Mouse (Mus musculus) G1E (cell line): ENCODE results near the gene Ints11. TPM values are rescaled to one million over a fixed set of nuclear protein-coding genes. Genes with fewer than 3 reads are reported as not detected.

Experiments used
- ATAC-seq: 2 replicates; pipeline ENCODE4 v1.8.0; 2016; ENCODE audit warnings: mild to moderate bottlenecking; ENCODE audit not compliant: insufficient number of reproducible peaks, poor library complexity, low FRiP score, severe bottlenecking; ENCODE audit errors: extremely low read depth
- DNase-seq: peaks from one replicate; pipeline ENCODE4 v3.0.0; 2012; ENCODE audit warnings: low spot score
- H3K27me3 ChIP-seq: 2 replicates; pipeline ENCODE4 v1.6.1; 2012; ENCODE audit warnings: mild to moderate bottlenecking, low read length, inconsistent platforms; ENCODE audit not compliant: insufficient read depth
- H3K36me3 ChIP-seq: replicated peaks from 2 replicates; pipeline ENCODE3; 2012; ENCODE audit warnings: mild to moderate bottlenecking, inconsistent platforms
- H3K4me1 ChIP-seq: 2 replicates; pipeline ENCODE4 v1.6.1; 2012; ENCODE audit warnings: low read depth, low read length, inconsistent platforms, mixed read lengths; ENCODE audit not compliant: insufficient read depth
- H3K4me3 ChIP-seq: 2 replicates; pipeline ENCODE4 v1.5.1; 2012; ENCODE audit warnings: low read depth, mild to moderate bottlenecking, inconsistent platforms, low read length, moderate library complexity, mixed read lengths
- H3K9me3 ChIP-seq: replicated peaks from 2 replicates; pipeline ENCODE4 v1.6.1; 2012; ENCODE audit warnings: inconsistent platforms
- CTCF ChIP-seq: IDR thresholded peaks from 2 replicates; pipeline ENCODE4 v1.5.1; 2012; ENCODE audit warnings: low read depth, low read length, inconsistent platforms, mixed read lengths
- GATA1 ChIP-seq: IDR thresholded peaks from 2 replicates; pipeline ENCODE4 v1.6.1; 2012; ENCODE audit warnings: borderline replicate concordance, low read length, inconsistent platforms, mixed read lengths
- GATA2 ChIP-seq: IDR thresholded peaks from 2 replicates; pipeline ENCODE4 v1.6.1; 2012; ENCODE audit warnings: low read depth, low read length, inconsistent platforms, borderline replicate concordance
- POLR2AphosphoS5 ChIP-seq: IDR thresholded peaks from 2 replicates; pipeline ENCODE4 v1.6.1; 2012; ENCODE audit warnings: low read depth, low read length, inconsistent platforms; ENCODE audit not compliant: insufficient replicate concordance
- TAL1 ChIP-seq: conservative IDR thresholded peaks from 2 replicates; pipeline ENCODE4 v1.6.1; 2012; ENCODE audit warnings: low read depth, low read length, inconsistent platforms, mixed read lengths
- polyA plus RNA-seq: library from polyadenylated mRNA; stranded (reverse); fragments of >175 nt; gene quantifications from 2 replicates; pipeline ENCODE4 v1.2.3, GENCODE M21; 2012
- total RNA-seq, 2 experiments: library from RNA; stranded (forward) in 1 of 2; stranded (reverse) in 1 of 2; fragments of 200-1000 nt in 1 of 2; fragments of >200 nt in 1 of 2; fragmentation: Nextera tagmentation in 1 of 2; gene quantifications; 2 replicates each; pipeline ENCODE4 v1.2.3; 2014 to 2017

Gene Ints11
- total and polyA plus RNA-seq, 3 experiments = 21.7 to 43.5 (median 35.6) TPM

DNA sequence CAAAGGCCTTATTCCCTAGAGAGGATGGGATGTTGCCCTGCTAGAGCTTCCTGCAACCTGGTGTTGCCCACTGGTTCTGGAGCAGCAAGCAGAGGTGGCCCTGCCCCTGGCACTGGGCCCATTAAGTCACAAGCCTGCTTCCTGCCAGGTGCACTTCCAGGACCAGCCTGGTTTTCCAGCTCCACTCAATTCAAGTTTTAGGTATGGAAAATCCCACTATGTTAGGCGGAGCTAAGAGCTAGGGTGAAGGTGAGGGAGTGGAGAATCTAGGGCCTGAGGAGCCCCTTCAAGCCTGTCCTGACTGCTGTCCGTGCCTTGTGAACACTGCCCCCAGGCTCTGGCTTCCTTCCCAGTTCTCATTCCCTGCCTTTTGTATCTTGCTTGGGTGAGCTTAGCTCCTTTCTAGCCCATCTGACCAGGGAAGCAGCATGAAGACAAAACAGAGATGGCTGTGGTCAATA is 17.4 kb upstream of the Ints11 start:
- no peaks in the 10 kb centered on the region for H3K27me3 ChIP-seq
- peaks cover 86% of the 10 kb centered on the region for H3K36me3 ChIP-seq
- peaks cover 59% of the 10 kb centered on the region for H3K4me1 ChIP-seq
- H3K4me3 ChIP-seq = no peak overlapping the region
- DNase-seq (no peak), ATAC-seq (no peak)
- no peaks in the 10 kb centered on the region for H3K9me3 ChIP-seq
- TF ChIP-seq GATA1 = no peak
- no peak for TF ChIP-seq POLR2AphosphoS5
- TF ChIP-seq CTCF = no peak
- TF ChIP-seq TAL1 = no peak
- TF ChIP-seq GATA2 = no peak

DNA sequence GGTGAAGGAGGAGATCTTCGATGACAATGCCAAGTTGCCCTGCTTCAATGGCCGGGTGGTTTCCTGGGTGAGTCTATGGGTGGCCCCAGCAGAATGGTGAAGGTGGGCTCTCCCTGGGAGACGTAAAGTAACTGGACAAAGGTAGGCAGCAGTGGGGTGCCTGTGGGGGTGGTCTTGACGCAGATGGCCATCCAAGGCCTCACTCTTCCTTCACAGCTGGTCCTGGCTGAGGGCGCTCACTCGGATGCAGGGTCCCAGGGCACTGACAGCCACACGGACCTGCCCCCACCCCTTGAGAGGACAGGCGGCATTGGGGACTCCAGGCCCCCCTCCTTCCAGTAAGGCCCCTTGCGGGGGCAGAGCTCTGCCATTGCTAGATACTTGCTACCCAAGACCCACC is 15.9 kb upstream of the Ints11 start:
- TF ChIP-seq CTCF = no peak
- no peak for TF ChIP-seq GATA2
- TF ChIP-seq GATA1 = no peak
- no peak for TF ChIP-seq POLR2AphosphoS5
- TF ChIP-seq TAL1 = no peak
- DNase-seq (no peak), ATAC-seq (no peak)
- H3K4me3 ChIP-seq = no peak overlapping the region
- peaks cover 53% of the 10 kb centered on the region for H3K4me1 ChIP-seq
- H3K9me3 ChIP-seq = no peaks in the 10 kb centered on the region
- H3K27me3 ChIP-seq = no peaks in the 10 kb centered on the region
- peaks cover 100% of the 10 kb centered on the region for H3K36me3 ChIP-seq

DNA sequence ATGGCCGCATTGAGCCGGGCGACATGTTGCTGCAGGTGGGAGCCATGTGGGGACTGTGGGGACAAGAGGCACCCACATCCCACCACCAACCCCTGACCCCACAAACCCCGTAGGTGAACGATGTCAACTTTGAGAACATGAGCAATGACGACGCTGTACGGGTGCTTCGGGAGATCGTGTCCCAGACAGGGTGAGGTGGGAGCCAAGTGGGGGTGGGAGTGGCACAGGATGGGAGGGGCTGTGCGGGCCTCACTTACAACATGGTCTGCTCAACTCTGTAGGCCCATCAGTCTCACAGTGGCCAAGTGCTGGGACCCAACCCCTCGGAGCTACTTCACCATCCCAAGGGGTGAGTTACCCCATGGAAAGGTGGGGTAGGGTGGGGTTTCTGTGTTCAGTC is 14.4 kb upstream of the Ints11 start:
- TF ChIP-seq POLR2AphosphoS5 (no peak), GATA2 (no peak), TAL1 (no peak), GATA1 (no peak), CTCF (no peak)
- peaks cover 37% of the 10 kb centered on the region for H3K4me1 ChIP-seq
- no peaks in the 10 kb centered on the region for H3K27me3 ChIP-seq
- H3K9me3 ChIP-seq = no peaks in the 10 kb centered on the region
- H3K36me3 ChIP-seq = peaks cover 100% of the 10 kb centered on the region
- H3K4me3 ChIP-seq = no peak overlapping the region
- DNase-seq (no peak), ATAC-seq (no peak)

DNA sequence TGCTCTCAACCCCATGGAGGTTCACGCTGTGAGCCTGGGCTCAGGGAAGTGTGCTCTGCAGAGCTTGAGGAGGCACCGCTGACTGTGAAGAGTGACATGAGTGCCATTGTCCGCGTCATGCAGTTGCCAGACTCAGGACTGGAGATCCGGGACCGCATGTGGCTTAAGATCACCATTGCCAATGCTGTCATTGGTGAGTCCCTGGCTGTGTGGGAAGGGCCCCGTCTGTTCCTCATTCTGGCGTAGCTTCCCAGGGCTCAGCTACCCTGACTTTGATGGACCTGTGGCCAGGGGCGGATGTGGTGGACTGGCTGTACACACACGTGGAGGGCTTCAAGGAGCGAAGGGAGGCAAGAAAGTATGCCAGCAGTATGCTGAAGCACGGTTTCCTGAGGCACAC is 13.3 kb upstream of the Ints11 start:
- ATAC-seq (no peak), DNase-seq (no peak)
- Histone ChIP-seq H3K4me3 (no peak overlapping the region), H3K36me3 (peaks cover 100% of the 10 kb centered on the region), H3K27me3 (no peaks in the 10 kb centered on the region), H3K4me1 (peaks cover 28% of the 10 kb centered on the region), H3K9me3 (no peaks in the 10 kb centered on the region)
- no peak for TF ChIP-seq TAL1
- no peak for TF ChIP-seq GATA2

DNA sequence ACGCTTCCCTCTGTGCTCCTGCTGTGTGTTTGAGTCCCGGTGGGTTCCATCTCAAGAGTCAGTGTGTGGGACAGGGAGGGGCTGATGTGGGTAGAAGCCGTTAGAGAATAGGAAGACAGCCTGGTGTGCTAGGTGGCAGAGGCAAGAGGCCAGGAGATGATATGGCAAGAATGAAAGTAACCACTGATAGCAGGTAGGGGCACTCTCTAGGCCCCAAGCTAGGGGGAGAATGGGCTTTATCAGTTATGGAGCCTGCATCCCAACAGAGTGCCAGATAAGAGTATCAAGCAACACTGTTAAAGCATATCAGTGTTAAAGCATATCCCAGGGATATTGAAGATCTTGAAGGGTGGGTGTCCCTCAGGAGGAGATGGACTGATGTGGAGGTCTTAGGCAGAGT is 12.5 kb upstream of the Ints11 start:
- DNase-seq (no peak), ATAC-seq (no peak)
- H3K4me1 ChIP-seq = peaks cover 23% of the 10 kb centered on the region
- no peaks in the 10 kb centered on the region for H3K27me3 ChIP-seq
- no peaks in the 10 kb centered on the region for H3K9me3 ChIP-seq
- TF ChIP-seq POLR2AphosphoS5 = no peak
- peak overlapping the region; percentile 24; the same call in 1 of the 2 replicates for H3K4me3 ChIP-seq
- H3K36me3 ChIP-seq = peaks cover 100% of the 10 kb centered on the region

DNA sequence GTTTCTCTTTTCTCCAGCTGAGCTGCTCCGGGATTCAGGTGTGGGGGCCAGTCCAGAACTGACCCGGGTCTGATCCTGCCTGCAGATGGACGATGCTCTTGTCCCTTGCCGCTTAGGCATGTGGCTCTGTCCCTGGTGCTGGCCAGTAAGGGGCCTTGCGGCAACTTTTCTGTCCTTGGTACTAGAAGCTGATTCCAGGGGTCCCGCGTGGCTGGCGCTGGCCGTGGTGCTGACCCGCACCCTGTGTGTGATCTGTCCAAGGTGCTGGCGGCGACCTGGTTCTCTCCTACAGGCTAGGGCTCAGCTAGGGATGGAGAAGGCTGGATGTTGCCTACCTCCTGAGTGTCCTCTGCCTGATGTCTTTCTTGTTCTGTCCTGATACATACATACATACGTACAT is 10.0 kb upstream of the Ints11 start:
- Histone ChIP-seq H3K4me1 (peaks cover 22% of the 10 kb centered on the region), H3K4me3 (no peak overlapping the region), H3K36me3 (peaks cover 99% of the 10 kb centered on the region), H3K9me3 (no peaks in the 10 kb centered on the region), H3K27me3 (no peaks in the 10 kb centered on the region)
- TF ChIP-seq GATA1 (no peak), CTCF (no peak)
- ATAC-seq = no peak; the same call in 1 of the 2 replicates
- peak; percentile 60 for DNase-seq

DNA sequence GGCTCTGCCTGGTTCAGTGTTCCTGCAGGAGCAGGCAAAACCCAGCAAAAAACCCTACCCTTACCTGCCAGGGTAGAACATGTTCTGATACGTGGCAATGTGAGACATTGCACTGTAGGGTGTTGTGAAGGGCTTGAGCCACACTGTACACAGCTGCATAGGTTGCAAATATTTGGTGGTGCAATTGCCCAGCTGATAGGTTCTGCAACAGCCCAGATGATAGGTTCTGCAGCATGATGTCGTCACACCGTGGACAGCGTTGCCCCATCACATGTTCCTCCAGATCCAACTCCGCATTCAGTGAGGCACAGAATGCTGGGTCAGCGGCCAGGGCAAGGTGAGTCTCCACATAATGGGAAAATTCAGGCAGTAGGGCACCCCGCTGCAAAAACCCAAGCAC is 7.6 kb upstream of the Ints11 start:
- H3K27me3 ChIP-seq = no peaks in the 10 kb centered on the region
- H3K36me3 ChIP-seq = peaks cover 99% of the 10 kb centered on the region
- ATAC-seq (no peak), DNase-seq (no peak)
- peaks cover 6% of the 10 kb centered on the region for H3K4me1 ChIP-seq
- no peak for TF ChIP-seq POLR2AphosphoS5
- no peak for TF ChIP-seq TAL1
- TF ChIP-seq GATA1 = no peak
- no peak for TF ChIP-seq GATA2
- no peak for TF ChIP-seq CTCF
- H3K9me3 ChIP-seq = no peaks in the 10 kb centered on the region
- no peak overlapping the region for H3K4me3 ChIP-seq
